Mouse (Mus musculus): ENCODE data around the gene Lpp.

Lpp gene

DNA sequence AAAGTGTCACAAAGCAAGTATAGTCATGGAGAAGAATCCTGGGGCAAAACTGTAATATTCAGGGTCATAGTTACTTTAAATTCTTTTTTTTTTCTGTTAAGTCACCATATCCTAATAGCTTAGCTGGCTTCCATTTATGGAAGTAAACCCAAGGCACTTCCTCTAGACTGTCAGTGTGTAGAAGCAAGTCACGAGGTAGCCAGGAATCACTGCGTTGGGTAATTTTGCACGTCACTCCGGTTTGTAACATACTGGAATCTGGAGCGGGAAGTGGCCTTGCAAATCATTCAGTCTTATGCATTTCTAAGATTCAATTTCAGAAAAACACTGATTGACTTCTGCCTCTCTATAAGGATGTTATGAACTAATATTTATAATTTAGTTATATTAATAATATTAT lies 232.3 kb downstream of the Lpp start:
- no peak for DNase-seq (ENCODE audit: low spot score in 2 of 2)

DNA sequence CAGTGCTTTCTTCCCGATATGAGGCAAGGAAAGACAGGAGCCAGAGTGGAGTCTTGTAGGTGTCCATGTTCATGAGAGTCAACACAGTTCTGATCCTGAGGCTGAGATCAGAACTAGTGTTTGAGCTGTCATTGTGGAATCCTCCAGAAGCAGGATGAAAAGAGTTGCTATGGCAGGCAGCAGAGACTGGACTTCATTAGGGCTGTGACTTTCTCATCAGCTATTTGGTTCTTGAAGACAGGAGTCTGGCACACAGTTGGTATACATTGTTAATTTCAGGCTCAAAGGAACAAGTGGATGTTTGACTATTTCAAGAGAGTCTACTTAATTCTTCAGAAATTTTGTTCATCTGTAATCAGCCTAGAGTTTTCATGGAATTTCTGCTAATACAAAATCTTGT lies 235.5 kb downstream of the Lpp start:
- DNase-seq (ENCODE audit: low spot score in 2 of 2): no peak

DNA sequence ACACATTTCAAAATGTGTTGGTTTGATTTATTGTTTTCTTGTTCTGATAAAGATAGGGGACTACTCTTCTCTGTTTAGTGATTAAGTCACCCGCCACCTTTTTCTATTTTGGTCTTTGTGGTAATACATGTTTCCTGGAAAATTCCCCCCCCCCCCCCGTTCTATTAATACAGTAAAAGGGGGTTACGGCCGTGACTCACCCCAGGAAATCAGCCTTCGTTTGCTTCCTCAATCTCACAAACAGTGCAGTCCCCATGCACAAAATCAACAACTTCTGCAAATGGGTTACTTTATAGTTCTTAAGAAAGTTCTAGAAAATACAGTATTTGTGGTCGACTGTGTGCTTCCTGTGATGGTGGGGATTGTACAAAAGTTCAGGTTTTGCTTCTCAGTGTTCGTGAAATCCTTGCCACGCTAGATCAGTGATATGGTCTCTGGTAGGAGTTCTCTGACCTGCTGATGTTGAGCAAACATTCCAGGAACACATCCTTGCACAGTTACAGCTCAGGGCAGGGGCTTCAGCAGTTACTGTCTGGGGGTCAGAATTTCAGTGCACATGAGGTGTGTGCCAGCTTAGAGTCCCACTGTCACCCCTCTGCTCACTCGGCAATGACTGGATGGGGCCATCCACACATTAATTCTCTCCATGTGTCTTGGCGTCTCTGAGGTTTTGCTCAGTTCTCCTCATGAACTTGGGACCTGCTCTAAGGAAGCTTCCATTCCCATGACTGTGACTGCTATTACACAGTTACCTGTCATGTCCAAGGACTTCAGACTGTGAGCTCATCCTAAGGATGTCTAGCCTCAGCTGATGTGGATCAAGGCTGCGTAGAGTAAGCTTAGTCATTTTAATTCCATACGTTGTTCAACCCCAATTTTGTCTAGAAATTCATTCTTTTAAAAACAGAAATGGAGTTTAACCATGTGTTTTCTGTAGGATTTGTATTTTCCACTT lies 236.2 kb downstream of the Lpp start:
- DNase-seq (ENCODE audit: low spot score in 2 of 2): no peak

DNA sequence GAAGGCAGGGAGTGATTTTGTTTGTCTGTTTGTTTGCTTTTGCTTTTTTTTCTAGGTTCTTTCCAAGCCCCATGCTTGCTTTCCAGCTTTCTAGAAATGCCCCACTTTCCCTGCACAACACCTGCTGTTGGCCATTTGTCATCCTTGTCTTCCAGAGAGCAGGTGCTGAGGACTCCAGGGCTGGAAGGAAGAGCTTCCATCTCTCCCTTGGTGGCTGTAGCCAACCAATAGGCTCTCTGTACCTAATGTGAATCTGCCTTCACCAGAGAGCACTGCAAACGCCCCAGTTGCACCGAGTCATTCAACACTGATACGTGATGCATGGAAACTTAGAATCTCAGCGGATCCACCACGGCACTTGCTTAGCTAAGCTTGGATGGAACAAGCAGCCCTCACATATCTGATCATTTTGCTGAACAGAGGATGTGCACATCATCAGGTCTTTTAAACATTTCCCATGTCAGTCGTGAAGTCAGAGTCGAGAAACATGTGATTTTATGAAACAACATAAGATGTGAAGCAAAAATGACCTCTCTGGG lies 242.1 kb downstream of the Lpp start:
- DNase-seq (ENCODE audit: low spot score in 2 of 2): no peak

DNA sequence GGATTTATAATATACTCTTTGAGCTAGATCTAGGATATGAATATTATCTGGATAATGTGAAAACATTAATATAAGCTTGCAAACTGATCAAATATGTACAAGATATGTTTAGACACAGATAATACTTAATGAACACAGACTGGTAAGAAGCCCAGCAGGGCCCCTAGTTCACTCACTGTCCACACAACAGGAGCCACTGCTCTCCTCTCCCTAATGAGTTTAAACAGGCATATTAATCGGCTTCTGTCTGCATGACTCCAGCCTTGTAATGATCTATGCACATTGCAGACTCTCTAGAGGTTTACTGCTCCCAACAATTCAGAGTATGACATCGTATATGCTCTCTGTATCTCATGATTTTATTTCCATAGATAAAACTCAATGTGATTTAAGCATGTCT lies 243.6 kb downstream of the Lpp start:
- DNase-seq (ENCODE audit: low spot score in 2 of 2): no peak

DNA sequence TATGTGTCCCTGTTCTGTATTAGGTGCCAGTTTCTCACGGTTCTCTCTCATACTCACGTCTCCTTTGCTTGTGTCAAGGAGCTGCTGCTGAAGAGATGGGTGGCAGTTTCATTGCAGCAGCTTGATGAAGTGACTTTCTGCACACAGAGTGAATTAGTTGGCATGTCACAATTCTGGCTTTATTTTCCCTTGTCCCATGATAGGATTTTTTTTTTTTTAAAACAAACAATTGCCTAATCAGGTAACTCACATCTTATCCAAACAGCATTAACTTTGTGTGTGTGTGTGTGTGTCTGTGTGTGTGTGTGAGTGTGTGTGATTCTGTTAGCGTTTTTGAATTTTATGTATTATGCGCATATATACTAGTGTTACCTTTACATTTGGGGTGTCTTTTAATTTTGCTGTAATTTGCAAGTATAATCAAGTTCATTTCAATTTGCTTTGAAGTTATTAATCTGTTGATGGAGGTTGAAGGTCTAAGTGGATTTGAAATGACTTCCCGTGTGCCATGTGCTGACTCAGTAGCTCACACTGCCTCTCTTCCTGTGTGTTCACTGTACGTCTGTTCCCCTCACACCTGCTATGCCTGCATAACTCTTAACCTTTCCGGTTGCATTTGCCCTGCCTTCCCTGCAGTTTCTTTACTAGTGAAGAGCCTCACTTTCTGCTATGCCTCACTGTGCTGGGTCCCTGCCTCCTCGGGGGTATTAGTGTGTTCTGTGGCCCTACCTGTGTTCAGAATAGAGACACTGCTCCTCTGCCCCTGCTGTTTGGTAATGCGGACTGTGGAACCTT lies 247.9 kb downstream of the Lpp start:
- no peak for DNase-seq (ENCODE audit: low spot score in 2 of 2)

DNA sequence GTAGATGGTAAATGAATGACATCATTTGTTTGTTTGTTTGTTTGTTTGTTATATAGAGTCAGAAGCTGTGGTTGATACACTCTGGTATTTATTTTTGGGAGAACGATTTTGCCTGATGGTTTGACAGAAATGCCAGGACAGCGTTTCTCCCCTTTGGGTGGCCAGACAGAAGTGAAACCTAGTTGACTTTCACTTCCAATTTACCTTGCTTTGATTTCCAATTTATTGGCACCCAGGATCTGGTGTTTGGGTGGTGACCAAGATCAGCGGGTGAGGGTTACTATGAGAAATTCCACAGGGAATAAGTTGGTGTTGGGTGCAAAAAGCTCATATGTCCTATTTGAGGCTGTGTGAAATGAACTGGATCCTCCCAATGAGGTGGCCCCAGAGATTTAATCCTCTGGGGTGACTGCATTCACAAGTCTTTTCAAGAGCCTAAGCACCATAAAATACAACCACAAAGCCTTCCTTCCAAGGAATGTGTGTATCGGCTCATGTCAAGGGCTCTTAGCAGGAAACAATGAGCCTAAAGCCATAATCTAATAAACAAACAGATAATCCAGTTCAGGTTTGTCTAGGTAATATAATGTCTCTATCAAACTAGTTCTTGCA lies 249.8 kb downstream of the Lpp start:
- DNase-seq (ENCODE audit: low spot score in 2 of 2): no peak

DNA sequence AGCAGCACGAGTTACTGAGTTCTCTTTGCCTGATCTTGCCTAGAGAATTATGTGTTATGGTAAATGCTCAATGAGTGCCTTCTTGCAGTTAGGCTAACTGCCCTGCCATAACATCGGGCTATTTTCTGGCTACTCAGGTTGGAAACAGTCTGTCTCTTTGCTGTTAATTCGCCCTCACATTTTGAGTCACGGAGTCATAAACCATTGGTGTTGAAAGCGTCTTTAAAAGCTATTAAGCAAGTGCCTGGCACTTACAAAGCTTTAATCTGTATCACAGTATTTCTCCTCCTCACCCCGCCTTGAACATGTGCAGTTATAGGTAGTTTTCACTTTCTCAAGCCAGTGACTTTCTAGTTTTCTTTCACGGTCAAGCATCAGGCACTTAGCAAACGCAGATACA lies 250.8 kb downstream of the Lpp start:
- DNase-seq (ENCODE audit: low spot score in 2 of 2): no peak

DNA sequence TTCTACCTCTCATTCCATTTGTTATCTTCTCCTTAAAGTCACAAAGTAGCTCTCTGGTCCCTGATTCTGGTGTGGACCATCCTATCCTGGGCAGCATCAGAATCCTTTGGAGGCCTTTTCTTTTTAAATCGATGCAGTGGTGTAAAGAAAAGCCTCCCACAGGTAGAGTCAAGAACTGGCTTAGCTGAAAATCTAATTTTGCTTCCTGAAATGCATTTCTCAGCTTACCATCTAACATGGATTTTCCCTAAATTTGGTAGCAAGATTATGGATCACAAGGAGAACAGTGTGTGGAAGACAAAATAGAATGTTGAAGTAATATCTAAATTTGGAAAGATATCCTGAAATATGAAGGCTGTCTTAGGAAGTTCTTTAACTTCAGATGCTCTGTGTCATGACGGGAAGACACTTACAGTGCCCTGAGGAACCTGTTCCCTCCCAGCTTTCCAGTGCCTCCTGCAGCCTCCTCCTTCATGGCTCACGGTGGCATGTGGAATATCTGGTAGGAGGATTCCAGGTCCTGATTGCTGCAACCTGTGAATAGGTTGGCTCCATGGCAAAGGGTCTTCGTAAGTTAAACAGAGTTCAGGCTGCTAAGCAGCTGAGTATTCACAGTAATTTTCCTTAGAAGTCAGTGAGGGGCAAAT lies 251.6 kb downstream of the Lpp start:
- DNase-seq (ENCODE audit: low spot score in 2 of 2): no peak

DNA sequence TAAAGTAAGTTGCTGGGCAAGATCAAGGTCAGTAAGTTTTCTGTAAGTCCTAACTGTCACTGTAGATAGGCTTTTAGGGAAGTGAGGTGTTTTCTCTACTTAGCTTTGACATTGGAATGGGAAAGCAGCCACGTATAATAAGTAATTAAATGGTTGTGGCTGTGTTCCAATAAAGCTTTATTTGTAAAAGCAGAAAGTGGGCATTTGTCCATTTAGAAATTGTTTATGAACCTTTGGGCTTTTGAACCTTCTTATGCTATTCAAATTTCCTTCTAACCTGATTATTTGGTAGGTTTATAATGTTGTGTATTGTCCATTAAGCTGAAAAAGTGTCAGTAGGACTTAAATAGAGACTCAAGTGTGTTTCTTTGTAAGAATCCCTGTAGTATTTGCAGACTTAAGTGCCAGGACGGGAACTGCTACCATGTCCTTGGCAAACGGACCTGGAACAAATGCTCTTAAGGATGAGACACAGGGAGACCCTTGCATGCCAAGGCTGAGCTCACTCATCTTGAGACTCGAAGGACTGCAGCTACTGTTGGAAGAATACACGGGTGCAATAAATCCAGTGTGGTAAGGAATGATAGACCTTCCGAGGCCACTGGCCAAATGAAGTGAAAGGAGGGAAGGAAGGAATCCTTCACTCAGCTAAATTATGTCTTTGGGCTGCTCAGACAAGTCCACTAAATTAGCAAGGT lies 252.7 kb downstream of the Lpp start:
- no peak for DNase-seq (ENCODE audit: low spot score in 2 of 2)

DNA sequence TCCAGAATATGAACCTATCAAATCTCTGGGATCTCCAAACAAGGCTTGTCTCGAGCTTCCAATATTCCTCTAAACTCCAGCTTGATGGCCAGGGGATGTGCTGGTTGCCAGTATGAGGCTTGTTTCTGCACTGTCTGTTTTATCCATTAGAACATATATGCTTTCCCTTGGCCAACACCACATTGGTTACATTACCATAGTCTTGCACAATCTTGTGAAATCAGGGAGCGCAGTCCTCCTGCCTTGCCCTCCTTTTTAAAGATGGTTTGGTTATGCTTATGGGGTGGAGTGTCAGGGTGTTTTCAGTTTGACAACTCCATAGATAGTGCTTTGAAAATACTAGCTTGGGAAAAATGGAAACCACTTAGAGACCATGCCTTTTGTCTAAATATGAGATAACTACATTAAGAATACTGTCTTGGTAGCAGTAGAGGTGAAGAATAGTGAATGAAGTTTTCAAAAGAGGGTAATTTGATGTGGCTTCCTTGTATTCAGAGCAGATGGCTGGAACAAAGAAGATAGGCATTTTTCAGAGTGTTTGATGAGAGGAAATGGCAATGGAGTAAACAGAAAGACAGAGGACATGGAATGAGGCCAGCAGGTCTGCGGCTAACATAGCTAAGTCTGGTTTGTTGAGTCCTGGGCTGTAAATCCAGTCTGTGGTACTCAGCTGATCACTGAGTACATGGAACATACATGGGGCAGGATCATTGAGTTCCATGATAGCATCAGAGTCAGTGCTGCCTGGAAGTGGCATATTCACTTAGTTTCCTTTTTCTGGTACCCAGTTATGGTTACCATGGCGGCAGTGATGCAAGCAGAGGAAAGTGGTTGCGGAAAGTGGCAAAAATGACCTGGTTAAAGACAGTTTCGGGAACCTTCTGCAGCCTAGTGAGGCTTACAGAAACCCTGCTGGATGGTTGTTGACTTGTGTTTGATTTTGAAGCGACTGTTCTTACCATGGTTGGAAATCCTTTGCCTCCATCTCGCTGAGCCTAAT lies 258.6 kb downstream of the Lpp start:
- DNase-seq (ENCODE audit: low spot score in 2 of 2): no peak

DNA sequence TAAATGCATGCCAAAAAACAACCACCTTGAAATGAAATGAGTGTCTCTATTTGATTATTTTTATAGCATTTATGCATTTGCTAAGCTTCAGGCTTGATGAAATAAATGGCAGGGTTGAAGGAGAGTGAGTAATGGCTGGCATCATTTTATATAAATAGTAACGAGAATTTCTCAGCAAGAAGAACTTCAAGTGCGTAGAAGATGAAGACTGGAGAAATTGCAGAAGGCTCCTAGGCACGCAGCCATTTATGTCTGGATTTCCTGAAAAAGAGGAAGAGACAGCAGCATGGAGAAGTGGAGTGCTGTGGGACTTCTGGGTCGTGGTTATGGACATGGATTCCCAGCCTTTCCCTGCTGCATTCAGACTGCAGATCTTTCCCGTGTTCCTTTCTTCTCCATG lies 259.7 kb downstream of the Lpp start:
- DNase-seq (ENCODE audit: low spot score in 2 of 2): no peak

DNA sequence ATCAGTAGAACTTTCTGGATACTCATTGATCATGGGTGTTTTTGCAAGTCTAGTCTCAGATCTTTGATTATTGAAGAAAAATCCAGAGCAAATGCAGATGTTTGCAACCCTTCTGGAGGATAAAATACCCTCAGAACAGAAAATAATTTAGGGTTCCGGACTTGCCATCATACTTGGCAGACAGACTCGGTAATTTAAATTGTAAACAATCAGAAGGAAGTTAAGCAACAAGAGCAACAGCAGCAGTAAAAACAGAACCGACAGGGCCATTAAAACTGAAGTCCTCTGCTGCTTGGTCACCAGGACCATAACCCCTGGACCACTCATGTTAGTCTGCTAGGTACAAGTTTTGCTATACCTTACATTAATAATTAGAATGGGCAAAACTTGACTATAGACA lies 261.8 kb downstream of the Lpp start:
- DNase-seq (ENCODE audit: low spot score in 2 of 2): no peak

DNA sequence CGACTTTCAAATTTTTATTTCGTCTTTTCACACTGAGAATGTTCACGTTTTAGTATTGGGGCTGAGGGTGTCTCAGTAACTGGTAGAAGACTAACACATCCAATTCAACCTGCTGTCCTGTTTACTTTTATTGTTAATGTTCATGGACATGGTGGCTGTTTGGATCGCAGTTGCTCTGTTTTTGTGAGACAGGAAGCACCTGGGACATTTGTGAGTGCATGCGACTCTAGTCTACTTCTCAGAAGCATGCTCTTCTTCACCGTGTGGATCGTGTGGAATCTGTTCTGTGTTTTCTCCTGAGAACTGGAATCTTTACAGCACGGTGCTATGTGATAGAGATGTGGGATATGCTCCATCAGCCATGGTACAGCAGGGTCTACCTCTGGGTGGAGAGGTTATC lies 262.7 kb downstream of the Lpp start:
- no peak for DNase-seq (ENCODE audit: low spot score in 2 of 2)

DNA sequence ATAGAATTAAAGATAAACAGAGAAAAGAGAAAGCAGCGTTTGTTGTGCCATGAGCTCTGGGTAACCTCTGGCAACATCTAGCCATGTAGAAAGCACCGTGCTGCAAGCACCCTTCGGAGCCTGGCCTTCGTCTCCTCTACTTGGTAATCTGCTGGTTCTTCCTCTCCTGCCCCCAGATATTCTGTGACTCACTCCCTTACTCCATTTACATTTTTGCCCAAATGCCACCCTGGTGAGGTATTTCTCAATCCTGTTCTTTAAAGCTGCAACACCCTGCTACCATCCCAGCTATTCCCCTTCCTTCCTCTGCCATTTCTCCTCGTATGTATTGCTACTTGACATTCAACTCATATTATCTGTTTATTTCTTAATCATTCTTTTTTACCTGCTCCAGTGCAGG lies 263.4 kb downstream of the Lpp start:
- no peak for DNase-seq (ENCODE audit: low spot score in 2 of 2)

DNA sequence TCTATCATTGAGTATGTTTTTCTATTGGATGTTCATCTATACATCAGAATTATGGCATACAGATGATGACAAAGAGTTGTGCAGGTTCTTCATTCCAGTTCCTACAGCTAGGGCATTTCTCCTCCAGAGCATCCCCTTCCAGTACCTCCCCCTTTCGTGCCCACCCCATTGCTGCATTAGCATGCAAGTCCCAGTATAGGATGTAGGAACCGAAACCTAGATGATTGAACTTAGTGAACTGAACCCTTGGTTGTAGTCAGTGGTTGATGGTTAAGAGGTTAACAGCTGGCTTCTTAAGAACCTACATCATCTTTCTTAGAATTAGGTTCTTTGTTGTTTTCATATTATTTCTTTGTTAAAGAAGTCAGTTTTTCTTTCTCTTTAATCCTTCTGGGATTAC lies 265.7 kb downstream of the Lpp start:
- DNase-seq (ENCODE audit: low spot score in 2 of 2): no peak

DNA sequence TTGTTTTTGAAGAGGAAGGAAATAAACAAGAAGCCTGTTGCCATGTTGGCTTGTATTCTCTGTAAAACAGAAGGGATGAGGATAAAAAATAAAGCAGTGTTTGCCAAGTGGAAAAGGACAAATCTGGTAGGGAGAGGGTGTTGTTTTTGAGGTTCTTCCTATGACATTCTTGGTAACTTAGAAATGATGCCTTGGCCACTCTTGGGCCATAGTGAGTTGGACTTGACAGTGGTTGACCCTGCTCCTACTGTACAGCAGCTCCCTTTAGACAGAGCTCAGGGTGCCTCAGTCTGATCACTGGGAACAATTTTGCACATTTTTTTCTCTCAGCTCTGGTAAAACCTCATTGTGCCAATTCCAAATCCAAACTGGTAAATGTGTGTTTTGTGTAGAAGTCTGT lies 270.8 kb downstream of the Lpp start:
- DNase-seq (ENCODE audit: low spot score in 2 of 2): no peak

DNA sequence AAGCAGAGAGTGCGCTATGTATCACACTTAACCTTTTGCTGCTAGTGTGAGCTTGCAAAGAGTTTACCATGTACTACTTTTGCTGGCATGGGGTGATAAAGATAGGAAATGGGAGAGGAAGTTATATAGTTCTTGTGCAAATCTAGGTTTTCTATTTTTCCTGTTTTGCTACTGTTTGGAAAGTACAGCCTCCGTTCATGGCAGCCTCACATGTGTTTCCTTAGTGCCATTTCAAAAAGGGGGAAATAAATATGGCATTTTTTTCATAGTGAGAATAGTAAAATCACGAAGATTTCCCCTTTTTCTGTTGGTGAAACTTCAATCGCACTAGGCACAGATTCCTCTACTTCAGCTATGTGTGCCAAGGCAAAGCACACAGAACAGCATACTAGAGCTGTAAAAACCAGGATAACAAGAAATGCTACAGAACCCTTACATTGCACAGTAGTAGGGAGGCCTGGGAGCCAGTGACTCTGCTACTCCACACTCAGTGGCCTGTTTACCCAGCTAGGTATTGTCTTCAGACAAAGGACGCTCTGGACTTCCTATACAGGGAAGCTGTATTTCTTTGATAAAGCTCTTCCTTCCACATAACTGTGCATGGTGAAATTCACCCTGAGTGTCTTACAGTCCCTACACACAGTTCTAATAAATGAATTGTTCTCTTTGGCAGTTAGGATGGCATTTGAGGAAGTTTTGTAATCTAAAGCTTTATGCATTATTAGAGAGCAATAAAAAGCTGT lies 276.6 kb downstream of the Lpp start:
- DNase-seq (ENCODE audit: low spot score in 2 of 2): no peak

DNA sequence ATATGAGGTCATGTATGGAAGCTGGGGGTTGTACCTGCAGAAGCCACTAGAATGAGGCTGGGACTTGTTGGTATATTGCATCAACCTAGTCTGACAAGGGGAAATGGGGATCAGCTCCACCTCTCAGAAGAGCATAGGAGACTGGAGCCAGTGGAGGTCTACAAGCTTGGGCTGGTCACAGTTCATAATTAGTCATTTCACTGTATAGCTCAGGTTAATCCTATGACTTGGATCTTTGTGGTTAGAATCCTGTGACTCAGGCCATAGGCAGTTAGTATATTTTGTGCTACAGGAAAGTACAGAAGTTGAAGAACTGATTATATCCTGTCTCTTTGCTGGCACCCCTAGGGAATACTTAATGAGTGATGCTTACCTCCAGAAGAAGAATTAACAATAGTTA lies 285.6 kb downstream of the Lpp start:
- no peak for DNase-seq (ENCODE audit: low spot score in 2 of 2)

All from left cerebral cortex, adult 9 months (tissue).